Mouse (Mus musculus) embryonic fibroblast, embryonic 13.5 days (primary cell): ENCODE measurements around the gene Pnrc2.
A peak's percentile ranks its signal among the peaks of the same experiment; 100 is the strongest.

Experiments
- CTCF ChIP-seq: IDR thresholded peaks from 2 replicates; pipeline ENCODE4 v1.5.1; 2011; ENCODE audit warnings: mild to moderate bottlenecking, control low read depth, low read length, moderate library complexity, borderline replicate concordance; ENCODE audit not compliant: insufficient read depth
- POLR2A ChIP-seq: IDR thresholded peaks from 2 replicates; pipeline ENCODE4 v1.6.1; 2011; ENCODE audit warnings: low read depth, mild to moderate bottlenecking, control low read depth, low read length, moderate library complexity

- TF ChIP-seq POLR2A (peak; percentile 92), CTCF (no peak)
Measured at GRCm38 (mm10) chr4:135873526-135874202, at the start of gene Pnrc2.
